Mouse (Mus musculus): ENCODE data around the gene Accs.

GRCm38 (mm10) chr2:93863229-93863628, 13.5 kb upstream of the Accs start:
- TF ChIP-seq POLR2A (IDR thresholded peaks at IDR 0.05; ENCODE audit: borderline replicate concordance, extremely low read depth, insufficient read depth, insufficient read length, poor library complexity, severe bottlenecking) (no peak), CTCF (IDR thresholded peaks at IDR 0.05; ENCODE audit: borderline replicate concordance, extremely low read depth, insufficient read depth, insufficient read length) (no peak)
